Mouse (Mus musculus): ENCODE measurements at regions not wholly inside any gene's neighbourhood (a gene's known extent, or its start where the extent isn't known, plus 50 kb on each side); places are given as distances from the start of the nearest gene placed in this dataset.

DNA sequence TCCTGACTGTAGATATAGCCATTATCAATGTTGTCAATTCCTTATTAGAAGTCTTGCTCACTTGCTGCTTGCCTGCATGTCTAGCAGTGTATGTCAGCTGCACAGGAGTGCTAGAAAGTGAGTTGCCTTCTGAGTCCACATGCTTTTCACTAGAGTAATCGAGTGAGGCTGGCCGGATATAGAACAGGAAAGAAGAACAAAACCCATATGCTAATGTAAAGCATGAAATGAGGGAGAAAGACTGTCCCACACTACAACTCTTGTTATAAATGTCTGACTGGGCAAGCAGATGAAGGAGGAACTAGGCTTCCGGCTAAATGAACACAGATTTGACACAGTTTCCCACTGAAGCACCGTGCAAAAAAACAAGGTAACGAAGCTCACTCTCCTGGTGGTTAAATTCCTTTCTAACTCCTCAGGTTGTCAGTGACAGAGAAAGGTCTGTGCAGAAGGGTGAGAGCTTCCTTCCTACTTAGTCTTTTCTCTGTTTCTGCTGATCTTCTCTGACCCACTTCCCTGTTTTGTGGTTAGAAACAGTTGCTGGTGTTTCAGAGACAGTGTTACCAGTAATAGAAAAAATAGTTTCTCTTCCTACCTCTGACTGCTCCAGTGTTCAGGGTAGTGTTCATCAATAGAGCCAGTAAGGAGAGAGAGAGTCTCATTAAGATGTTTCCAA, 399.0 kb downstream of the Atp23 start:
- DNase-seq (ENCODE audit: low spot score in 2 of 2), result peak; percentile 2 to 44

- DNase-seq (ENCODE audit: low spot score in 2 of 2), result peak in 1 of 2 experiments; percentile 7
These were observed 402.4 kb downstream of the Atp23 start for GRCm38 (mm10) chr10:126498726-126499125.

DNA sequence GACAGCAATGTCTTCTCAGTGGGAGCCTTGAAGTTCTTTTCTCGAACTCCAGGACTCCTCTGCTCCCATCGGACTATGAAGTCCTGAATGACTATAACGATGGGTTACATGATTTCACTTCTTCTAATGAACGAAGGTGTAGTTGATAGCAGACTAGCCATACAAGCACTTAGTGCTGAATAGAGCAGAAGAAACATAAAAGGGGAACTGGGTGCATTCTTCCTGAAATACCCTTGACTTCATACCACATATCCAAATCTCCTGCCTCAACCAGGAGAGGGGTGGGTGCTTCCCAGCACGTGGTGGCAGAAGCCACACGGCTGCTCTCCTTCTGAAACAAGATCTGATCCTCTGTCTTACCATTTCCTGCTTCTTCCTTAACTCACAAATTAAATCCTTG, 407.4 kb downstream of the Atp23 start:
- no peak for DNase-seq (ENCODE audit: low spot score in 2 of 2)

- DNase-seq (ENCODE audit: low spot score in 2 of 2), result no peak
These were observed 408.9 kb downstream of the Atp23 start for GRCm38 (mm10) chr10:126492211-126492610.

- no peak for DNase-seq (ENCODE audit: low spot score in 2 of 2)
These were observed 416.0 kb downstream of the Atp23 start for GRCm38 (mm10) chr10:126485129-126485528.

DNA sequence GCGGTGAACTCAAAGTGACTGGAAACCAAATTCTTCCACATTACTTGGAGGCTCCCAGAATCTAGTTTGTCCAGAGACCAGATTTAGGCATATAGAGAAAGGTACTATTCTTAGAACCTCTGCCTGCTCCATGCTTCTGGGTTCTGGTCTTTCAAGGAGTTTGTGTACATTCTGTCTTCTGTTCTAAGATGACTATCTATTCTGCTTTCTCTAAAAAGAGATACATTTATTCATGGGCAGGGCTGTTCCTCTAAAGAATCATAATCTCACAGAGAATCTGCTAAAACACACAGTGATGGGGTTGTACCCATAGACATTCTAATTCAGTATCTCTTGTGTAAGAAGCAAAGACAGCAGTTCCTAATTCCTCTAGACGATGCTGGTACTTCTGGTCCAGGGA, 417.7 kb downstream of the Atp23 start:
- no peak for DNase-seq (ENCODE audit: low spot score in 2 of 2)

GRCm38 (mm10) chr10:126480382-126480781, 420.8 kb downstream of the Atp23 start:
- no peak for DNase-seq (ENCODE audit: low spot score in 2 of 2)

DNA sequence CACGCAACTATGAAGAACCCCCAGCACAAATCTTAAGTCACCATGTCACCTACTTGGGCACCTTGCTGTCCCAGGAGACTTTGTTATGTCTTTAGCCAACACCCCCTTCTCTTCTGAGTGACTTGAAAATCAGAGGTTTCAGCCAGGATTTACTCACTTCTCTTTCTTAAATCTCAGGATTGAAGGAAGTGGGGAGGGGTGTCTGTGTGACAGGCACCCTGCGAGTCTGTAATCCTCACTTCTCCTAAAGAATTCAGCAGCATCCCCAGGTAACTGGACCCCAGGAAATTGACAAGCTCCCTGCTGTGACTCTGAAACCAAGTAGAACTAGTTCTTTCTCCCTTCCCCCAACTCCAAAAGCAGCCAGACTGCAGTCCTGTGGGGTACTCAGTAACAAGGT, 421.4 kb downstream of the Atp23 start:
- DNase-seq (ENCODE audit: low spot score in 2 of 2), result no peak

DNA sequence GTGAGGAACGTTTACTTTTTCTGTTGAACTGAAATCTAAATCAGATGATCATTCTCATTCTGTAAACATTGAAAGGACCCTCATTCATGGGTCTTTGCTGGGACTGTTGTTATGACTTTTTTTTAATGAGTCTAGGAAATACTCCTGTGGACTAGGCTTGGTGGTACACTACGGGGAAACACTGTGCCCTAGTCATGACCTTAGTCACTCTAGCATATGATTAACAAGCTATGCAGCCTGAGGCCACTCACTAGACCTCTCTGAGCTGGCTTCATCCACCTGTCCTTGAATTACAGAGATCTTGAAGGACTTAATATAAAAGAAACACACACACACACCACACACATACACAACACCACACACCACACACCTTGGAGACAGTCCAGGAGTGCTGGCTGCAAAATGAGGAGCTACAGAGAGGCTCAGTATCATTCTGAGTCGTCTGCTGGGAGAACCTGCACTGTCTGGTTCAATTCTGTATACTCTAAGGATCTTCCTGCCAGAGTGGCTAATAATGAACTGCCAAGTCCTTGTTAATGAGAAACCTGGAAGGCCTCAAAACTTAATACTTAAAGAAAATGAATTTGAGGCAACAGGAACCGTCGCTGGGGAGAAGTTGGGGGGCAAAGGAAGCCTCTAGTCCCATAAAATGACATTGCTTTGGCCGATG, 428.0 kb downstream of the Atp23 start:
- no peak for DNase-seq (ENCODE audit: low spot score in 2 of 2)

GRCm38 (mm10) chr10:126470838-126471491, 430.2 kb downstream of the Atp23 start:
- DNase-seq (ENCODE audit: low spot score in 2 of 2), result no peak

DNA sequence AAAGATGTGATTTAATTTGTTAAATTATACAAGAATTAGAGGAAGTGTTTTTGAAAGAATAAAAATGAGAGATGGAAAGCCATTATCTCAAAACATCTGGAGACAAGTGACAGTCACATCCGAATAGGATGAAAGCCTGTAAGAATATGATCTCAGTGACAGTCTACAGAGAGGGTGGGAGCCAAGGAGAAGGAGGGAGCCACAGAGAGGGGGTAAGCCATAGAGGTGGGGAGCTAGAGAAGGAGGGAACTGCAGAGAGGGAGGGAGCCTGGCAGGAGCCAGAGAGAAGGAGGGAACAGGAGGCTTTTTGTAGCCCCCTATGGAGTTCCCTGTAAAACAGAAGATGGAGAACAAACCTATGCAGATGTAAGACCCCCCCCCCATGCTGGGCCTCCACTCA, 438.4 kb downstream of the Atp23 start:
- DNase-seq (ENCODE audit: low spot score in 2 of 2), result no peak

DNA sequence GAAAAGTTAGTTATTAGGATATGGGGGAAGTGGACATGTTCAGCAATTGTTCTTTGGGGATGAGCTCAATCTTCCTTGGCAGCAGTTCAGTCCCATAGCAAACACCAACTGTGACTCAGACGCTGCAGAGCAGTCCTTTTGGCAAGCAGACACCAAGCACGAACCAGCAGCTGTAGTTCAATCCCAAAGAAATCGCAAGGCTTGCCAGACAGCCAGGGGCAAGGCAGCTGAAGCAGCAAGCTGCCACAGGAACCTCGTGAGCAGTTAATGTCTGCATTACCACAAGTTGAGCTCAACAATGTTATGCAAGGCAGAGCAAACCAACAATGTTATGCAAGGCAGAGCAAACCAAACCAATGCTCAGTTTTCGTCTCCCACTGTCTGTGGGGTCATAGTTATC, 442.6 kb downstream of the Atp23 start:
- DNase-seq (ENCODE audit: low spot score in 2 of 2), result no peak

DNA sequence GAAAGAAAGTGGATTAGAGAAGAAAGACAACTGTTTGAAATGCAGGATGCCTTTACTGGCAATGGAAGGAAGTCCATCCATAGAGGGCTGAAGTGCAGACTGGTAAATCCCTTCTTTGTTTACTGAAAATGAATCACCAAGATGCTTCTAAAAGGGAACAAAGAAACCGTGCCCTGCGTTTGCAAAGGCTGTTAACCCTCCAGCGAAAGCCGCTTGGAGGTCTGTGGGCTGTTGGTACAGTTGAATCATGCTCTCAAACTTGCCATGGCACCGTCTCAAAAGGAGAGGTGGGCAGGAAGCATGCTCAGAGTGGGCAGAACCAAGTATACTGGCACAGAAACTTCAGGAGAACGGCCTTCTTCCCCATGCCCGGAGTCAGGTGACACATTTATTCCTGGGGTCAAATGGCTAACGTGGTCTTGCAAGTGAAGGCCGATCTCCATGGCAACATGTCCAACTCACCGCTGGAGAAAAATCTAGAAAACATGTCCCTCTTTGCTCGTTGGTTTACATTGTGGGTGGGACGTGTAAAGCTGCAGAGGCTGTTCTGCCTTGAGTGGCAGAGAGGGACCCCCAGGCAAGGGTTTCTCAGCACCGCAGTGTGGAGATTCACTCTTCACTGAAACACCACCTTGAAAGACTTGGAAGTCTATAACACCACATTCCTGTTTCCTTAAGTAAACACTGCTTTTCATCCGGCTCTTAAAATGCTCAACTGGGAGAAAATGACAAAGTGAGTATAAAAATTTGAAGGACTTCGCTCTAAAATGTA, 448.2 kb downstream of the Atp23 start:
- no peak for DNase-seq (ENCODE audit: low spot score in 2 of 2)

DNA sequence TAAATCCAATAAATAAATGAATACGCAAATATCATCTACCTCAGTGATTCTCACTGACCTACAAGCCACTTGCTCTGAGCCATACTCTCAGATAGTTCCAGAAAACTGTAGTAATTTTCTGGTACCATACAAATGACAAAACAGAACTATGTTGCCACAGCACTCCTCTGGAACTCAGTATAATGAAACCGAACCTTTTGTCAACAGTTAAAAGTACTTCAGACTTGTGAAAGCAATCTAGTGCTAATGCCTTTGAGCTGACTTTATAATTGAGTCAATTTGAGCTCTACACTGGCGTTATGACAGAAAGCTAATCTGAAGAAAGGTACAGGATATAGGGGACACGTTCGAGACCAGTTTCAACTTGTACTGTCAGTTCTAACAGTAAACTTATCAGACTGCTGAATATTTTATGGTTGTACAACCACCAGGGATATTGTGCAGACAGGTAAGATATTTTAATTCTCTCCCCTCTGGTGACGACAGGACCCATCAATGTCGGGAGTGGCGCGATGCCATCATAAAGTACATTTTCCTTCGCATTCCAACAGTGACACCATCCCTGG, 449.0 kb downstream of the Atp23 start:
- no peak for DNase-seq (ENCODE audit: low spot score in 2 of 2)

- DNase-seq (ENCODE audit: low spot score in 2 of 2), result no peak
These were observed 465.3 kb downstream of the Lrig3 start for GRCm38 (mm10) chr10:126431222-126431621.

GRCm38 (mm10) chr10:126430346-126430745, 464.4 kb downstream of the Lrig3 start:
- no peak for DNase-seq (ENCODE audit: low spot score in 2 of 2)

GRCm38 (mm10) chr10:126429502-126429901, 463.5 kb downstream of the Lrig3 start:
- no peak for DNase-seq (ENCODE audit: low spot score in 2 of 2)

- DNase-seq (ENCODE audit: low spot score in 2 of 2), result peak in 1 of 2 experiments; percentile 1
These were observed 456.1 kb downstream of the Lrig3 start for GRCm38 (mm10) chr10:126422066-126422465.

- no peak for DNase-seq (ENCODE audit: low spot score in 2 of 2)
These were observed 447.8 kb downstream of the Lrig3 start for GRCm38 (mm10) chr10:126413786-126414185.

- DNase-seq (ENCODE audit: low spot score in 2 of 2), result no peak
These were observed 426.3 kb downstream of the Lrig3 start for GRCm38 (mm10) chr10:126392235-126392634.

DNA sequence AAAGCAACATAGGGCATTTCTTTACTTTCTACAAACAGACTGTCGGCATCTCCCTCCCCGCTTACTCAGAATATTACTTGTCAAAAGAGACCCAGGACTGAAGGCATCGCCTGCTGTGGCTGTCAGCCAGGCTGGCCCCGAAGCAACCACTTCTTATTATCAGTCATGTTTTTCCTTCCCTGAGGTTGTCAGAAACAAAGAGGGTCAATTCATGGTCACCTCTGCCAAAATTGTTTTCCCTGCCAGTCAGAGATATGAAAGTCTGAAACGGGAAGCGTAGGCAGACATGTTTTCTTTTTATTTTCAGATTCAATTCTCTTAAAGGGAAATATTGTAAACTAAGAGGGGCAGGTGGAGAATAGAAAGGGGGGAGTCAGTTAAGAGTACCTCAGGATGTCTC, 425.8 kb downstream of the Lrig3 start:
- no peak for DNase-seq (ENCODE audit: low spot score in 2 of 2)

DNA sequence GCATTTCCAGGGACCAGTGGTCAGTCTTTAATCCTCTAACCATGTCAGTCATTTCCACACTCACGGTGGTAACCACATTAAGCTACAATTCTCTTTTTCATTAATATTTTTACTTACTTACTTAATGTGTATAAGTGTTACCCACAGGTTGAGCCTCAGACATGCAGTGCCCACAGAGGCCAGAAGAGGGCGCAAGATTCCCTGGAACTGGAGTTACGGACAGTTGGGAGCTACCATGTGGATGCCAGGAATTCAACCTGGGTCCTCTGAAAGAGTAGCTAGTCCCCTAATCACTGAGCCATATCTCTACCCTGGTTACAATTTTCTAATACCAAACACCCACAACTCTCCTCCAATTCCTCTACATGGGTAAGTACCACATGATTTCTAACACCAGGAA, 420.5 kb downstream of the Lrig3 start:
- DNase-seq (ENCODE audit: low spot score in 2 of 2), result no peak

All from heart, adult 9 months (tissue).